Mouse (Mus musculus): ENCODE data around the gene Slc25a13.
A peak's percentile ranks its signal among the peaks of the same experiment; 100 is the strongest.

The Slc25a13 gene

DNA sequence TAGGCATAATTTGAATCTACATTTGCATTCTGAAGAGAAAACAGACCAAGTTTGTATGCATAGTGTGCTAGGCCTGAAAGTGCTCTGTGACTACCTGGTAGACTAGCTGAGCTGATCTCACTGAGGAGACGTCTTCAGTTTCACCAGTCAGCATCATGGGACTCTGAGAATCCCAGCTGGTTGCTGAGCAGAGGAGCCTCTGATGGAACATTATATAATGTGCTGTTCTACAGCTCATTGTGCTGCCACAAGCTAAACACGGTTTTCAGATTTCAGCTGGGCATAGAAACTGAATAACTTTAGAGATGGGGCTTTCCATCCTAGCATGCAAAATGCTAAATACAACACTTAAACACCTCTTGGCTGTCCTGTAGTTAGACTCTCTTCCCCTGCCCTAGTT, 205.6 kb downstream of the Slc25a13 start:
- DNase-seq = no peak

- peak; percentile 63 for DNase-seq
Observed at GRCm38 (mm10) chr6:6005762-6006431, 211.1 kb downstream of the Slc25a13 start.

GRCm38 (mm10) chr6:6004756-6005485, 212.1 kb downstream of the Slc25a13 start:
- DNase-seq = no peak

GRCm38 (mm10) chr6:6002061-6002460, 214.9 kb downstream of the Slc25a13 start:
- DNase-seq = peak; percentile 54

DNA sequence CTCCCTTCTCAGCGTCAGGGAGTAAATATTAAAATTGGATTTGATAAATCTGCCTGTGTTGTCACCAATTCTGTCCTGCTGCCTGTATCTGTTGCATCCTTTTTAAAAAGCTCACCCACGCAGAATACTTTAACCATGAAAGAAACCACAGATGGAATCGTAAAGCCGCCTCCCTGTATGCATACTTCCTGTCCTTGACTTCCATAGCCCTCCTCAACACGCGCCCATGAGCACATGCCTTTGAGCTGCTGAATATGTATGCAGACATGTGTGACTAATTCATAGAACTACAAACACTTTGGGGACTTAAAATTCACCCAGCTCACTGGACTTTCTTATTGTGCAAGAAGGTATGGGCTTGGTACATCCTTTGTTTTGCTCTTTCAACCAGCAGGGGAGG, 219.4 kb downstream of the Slc25a13 start:
- no peak for DNase-seq

DNA sequence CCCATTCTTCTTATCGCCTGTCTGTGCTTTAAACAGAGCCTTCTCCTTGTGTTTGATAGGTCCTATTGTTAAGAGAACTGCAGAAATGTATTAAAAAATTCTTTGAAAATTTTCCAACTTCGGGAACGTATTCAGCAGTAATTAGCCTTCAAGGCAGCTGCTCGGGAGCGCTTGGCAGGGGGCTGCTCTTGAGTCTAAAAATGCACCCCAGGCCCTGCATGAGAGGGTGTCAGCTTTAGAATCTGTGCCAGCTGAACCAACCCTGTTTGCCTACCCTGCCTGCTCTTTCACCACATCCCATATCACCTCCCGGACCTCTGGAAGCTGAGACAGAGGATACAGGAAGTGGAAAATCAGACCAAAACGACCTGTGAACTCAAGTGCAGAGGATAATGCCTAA, 223.9 kb downstream of the Slc25a13 start:
- no peak for DNase-seq

GRCm38 (mm10) chr6:5991817-5992755, 224.9 kb downstream of the Slc25a13 start:
- peak; percentile 51 for DNase-seq

- no peak for DNase-seq
Observed at GRCm38 (mm10) chr6:5991243-5991642, 225.7 kb downstream of the Slc25a13 start.

Data from cerebellum, adult 11 months (tissue).